Mouse (Mus musculus): Measurements from ENCODE around the gene Itga2.

- TF ChIP-seq CTCF (IDR thresholded peaks at IDR 0.05; ENCODE audit: control insufficient read depth, insufficient read depth, insufficient replicate concordance, low read depth, low read length) (no peak), POLR2A (IDR thresholded peaks at IDR 0.05; ENCODE audit: control insufficient read depth, low read depth, low read length) (no peak)
Measured at GRCm38 (mm10) chr13:114855573-114856268, 76.2 kb downstream of the Itga2 start.
